Mouse (Mus musculus) adrenal gland, adult 2 months (tissue): Measurements from ENCODE around the gene Aldh1b1. TPM values are rescaled to one million over a fixed set of nuclear protein-coding genes. Genes with fewer than 3 reads are reported as not detected.

Experiments used
- DNase-seq: peaks from one replicate; pipeline ENCODE4 v3.0.0; 2021
- polyA plus RNA-seq: library from polyadenylated mRNA; depleted of rRNA; stranded (reverse); fragments of >200 nt; gene quantifications from 2 replicates; pipeline ENCODE4 v1.2.3, GENCODE M21; 2012
- total RNA-seq, 2 experiments: library from RNA; stranded (reverse); gene quantifications; 2 replicates each; pipeline ENCODE4 v1.2.3; 2021

Gene Aldh1b1
- total and polyA plus RNA-seq, 3 experiments: 27.3 to 31.8 (median 31.5) TPM

DNA sequence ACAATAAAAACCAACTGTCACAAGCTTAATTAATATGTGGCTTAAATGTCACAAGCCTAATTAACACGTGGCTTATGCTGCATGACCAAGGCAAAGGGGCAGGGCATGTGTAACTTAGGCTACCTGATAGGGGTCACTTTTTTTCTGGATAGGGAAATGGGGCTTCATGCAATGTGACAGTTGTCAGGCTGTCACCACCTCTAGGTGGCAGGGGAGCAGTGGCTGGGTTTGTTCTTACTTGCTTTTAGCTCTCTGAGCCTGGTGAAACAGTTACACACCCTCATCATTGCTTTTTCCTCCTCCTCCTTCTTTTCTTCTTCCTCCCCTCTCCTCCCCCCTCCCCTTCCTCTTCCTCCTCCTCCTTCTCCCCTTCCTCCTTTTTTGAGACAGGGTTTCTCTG is 15.2 kb upstream of the Aldh1b1 start:
- no peak for DNase-seq

DNA sequence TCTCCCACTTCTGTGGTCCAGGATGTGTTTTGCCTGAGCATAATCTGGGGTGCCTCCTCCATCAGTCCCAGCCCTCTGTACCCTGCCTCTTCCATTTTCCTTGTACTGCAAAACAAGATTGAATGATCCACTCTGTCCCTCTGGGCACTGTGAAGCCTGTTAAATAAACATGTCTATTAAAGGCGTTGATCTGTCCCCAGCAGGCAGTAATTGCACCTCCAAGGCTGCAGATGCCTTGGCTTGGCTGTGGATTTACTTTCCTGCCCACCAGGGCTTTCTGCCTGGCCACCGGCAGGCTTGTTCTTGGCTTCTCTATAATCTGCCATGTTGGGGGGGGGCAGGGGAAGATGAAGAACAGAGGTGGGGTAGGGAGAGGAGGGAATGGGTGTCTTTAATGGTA is 12.9 kb upstream of the Aldh1b1 start:
- no peak for DNase-seq

DNA sequence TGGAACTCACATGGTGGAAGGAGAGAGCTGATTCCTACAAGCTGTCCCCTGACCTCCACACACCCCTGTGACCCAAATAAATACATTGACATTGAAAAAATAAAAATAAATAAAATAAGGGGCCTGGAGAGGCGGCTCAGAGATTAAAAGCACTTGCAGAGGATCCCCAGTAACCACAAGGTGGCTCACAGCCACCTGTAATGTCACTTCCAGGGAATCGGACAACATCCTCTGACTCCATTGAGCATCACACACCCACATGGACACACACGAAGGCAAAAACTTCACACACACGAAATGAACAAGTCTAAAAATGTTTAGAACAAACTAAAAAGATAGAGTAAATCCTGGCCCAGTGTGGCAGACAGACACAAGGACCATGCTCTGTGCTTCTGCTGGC is 12.1 kb upstream of the Aldh1b1 start:
- DNase-seq: no peak

DNA sequence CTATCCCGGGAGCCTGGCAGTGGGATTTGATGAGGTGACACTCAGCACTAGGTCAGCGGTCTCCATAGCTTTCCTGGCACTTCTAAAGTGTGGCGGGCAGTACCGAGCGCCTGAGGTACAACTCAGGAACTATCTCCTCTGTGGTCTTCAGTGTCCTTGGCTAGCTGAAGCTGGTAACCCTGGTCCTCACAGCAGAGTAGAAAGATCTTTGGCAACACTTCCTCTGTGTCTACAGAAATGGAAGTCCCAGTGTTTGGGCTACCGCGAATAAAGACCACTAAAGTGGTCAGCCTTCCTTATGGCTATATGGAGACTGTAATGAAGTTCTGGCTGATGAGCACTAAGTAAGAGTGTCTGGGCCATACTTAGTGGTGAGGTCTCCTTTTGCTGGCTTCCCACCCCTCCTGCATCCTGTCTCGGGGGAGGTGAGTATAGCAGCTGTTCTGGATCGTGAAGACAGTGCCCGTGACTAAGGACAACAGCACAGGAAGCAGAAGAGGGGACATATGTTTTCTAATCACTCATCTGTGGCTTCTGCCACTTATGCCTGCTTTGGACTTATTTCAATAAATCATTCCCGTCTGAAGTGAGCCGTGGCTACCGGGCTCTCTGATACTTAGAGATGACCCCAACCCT is 10.3 kb upstream of the Aldh1b1 start:
- DNase-seq: no peak

DNA sequence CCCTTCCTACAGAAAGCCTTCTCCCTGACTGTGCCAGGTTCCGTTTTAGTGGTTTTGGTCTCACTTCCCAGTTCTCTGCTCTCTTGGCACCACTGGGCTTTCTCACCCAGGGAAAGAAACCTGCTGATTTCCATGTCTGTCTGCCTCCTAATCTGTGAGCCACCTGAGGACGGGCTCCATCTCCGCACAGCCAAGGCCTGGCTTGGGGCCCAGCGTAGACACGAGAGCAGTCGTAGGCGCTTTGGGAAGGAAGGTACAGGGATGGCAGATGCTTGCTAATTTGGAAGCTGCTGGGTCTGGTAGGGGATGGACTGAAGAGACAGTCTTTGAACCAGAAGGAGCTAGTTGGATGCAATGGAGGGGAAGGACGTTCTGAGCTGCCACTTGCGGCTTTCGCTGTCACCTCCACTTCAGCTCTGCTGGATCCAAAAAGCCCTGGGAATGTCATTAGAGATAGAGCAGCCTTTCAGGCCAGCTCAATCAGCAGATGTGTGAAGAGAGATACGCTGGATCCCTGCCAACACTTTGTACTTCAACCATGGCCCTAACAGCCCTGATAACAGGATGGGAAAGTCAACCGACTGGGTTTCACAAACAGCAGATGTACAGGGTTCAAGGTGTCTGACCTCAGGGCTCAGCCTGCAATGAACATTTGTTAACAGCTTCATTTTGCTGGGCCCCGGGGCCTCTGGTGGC is 9.4 kb upstream of the Aldh1b1 start:
- no peak for DNase-seq

DNA sequence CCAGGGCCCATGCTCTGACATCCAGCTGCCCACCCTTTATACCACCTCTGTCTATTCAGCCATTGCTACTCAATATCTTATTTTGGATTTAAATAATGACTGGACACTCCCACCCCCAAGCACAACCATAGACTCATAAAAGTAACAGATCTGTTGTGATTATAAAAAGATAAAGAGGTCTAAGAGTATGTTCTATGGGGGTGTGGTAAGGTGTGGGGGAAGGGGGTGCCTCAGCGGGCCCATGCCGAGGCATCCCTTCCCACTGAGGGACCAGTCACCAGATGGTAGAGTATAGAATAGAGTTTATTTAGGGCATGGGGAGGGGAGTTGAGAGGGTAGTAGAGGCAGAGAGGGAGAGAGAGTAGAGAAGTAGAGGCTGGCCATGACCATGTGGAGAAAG is 8.8 kb upstream of the Aldh1b1 start:
- DNase-seq: no peak

DNA sequence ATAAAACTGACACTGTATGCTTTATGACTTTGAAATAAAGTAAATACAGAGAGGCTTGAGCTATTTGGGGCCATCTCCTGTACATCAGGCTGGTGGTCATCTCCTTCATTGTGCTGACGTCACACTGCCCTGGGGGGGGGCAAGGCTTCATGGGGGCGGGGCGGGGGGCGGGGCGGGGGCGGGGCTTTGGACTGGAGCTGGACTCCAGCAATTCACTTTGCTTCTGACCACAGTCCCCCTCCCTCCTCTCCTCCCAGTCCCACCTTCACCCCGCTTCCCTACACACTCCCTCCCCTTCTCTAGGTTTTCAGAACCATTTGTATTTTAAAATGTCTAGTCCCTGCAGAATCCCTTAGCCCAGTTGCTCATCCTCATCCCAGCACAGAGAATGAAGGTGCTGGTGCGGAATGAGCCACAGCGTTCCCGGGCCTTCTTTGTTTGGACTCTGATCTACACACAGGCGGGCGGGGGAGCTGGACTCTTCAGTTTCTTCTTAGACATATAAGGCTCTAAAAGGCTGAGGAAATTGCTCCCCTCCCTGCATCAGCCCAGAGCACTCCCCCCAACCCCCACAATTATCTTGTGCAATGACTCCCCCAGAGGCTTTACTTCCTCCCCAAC is 3.5 kb upstream of the Aldh1b1 start:
- no peak for DNase-seq

DNA sequence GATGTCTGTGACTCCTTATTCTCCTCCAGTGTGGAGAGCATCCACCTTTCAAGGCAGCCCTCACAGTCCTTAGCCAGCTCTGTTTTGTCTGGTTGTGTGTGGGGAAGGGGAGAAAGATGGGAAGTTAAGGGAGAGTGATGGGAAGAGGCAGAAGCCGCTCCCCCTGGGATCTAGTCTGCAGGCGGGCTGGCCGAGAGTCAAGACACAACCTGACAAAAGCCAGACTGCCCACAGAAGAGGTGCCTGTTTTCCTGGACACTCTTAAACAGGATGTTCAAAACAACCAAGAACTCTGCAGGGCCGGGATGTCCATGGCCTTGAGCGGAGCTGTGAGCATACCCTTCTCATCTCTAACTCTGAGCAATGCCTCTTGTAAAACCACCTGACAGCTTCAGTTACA is 2.1 kb upstream of the Aldh1b1 start:
- DNase-seq: no peak

DNA sequence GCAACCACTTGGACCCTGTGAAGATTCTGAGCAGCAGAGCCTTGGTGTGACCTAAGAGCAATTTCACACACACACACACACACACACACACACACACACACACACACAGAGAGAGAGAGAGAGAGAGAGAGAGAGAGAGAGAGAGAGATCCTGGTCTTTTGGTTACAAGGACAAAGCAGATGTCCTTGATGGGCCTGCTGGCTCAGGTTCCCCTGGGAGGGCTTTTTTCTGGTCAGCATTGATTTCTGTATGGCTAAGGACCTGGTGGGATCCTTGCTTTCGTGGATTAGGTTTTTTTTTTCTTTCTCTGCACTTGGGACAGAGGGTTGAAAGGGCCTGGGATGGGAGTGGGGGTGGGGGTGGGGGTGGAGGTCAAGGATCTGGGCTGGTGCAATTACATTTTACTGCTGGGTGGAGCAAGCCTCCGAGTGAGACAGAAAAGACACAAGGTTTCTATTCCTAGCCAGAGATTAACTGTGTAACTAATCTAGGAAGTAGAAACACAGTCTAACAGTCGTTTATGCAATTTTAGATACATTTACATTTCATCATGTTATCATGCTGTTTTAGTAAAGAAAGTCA is 1.2 kb downstream of the Aldh1b1 start:
- DNase-seq: peak; percentile 49

DNA sequence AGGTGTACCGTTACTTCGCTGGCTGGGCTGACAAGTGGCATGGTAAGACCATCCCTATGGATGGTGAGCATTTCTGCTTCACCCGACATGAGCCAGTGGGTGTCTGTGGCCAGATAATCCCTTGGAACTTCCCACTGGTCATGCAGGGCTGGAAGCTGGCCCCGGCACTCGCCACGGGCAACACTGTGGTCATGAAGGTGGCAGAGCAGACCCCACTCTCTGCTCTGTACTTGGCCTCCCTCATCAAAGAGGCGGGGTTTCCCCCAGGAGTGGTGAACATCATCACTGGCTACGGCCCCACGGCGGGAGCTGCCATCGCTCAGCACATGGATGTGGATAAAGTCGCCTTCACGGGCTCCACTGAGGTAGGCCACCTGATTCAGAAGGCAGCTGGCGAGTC is 4.1 kb downstream of the Aldh1b1 start:
- no peak for DNase-seq

DNA sequence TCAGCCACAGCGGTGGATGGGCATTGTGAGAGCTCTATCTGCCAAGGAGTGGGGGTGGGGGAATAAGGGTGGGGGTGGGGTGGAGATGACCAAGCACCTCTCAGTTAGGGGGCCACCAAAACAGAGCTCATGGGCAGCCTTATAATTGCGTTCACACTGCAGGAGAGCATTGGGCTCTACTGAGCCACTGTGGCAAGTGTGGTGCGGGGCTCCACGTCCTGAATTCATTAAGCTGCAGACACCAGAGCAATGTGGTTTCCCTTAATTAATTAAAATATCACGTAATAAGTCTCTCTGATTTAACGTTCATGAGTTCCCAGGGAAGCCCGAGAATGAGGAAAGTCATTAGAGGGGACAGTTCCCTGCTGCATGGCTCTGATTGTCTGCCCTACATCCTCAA is 9.2 kb downstream of the Aldh1b1 start:
- DNase-seq: no peak

DNA sequence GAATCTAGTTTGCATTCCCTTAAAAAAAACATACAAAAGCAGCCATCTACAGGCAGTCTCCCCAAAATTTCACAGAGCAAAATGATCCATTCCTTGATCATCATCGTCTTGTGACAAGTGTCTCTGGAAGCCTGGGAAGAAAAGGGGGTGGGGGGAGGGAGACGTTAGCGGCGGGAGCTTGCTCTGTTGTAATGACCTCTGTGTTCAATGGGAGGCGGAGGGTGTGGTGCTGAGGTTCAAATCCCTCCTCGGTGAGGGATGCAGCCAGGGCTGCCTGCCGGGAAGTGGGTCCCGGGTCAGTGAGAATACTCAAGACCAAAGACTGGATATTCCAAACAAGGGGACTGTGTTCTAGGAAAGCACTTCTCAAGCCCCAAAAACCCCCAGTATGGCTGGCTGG is 12.4 kb downstream of the Aldh1b1 start:
- DNase-seq: no peak

DNA sequence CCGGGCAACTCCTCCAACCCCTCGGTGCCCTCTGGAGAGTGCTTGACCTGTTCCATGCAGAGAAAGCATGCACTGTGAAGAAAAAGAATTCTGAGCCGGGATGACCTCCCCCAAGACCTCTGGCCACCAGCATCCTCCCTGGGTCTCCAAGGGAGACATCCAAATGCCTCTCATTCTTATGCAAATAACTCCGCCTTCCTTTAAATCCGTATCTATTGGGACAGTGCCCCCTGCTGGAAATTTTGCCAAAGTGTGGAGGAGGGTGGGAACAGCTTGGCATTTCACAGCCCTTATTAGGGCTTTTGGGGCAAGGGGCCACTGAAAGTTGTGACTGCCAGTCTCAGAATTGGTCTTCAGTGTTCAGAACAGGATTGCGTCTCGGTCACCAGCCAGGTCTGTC is 16.7 kb downstream of the Aldh1b1 start:
- peak; percentile 51 for DNase-seq

DNA sequence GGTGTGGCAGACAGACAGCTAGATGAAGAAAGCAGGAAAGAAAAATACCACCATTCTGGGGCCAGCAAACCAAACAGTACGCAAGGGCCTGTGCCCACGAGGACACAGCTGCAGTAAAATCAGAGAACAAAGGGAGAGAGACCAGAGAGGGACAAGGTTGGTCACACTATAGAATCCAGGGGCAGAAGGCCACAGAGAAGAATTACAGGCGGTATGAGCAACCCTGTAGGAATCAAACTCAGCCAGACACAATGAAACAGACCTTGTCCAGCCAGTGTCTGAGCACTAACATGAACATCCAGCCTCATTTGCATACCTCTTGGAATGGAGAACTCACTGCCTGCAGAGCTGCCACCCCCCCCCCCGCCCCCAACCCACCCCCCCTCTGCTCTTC is 20.0 kb downstream of the Aldh1b1 start:
- no peak for DNase-seq

DNA sequence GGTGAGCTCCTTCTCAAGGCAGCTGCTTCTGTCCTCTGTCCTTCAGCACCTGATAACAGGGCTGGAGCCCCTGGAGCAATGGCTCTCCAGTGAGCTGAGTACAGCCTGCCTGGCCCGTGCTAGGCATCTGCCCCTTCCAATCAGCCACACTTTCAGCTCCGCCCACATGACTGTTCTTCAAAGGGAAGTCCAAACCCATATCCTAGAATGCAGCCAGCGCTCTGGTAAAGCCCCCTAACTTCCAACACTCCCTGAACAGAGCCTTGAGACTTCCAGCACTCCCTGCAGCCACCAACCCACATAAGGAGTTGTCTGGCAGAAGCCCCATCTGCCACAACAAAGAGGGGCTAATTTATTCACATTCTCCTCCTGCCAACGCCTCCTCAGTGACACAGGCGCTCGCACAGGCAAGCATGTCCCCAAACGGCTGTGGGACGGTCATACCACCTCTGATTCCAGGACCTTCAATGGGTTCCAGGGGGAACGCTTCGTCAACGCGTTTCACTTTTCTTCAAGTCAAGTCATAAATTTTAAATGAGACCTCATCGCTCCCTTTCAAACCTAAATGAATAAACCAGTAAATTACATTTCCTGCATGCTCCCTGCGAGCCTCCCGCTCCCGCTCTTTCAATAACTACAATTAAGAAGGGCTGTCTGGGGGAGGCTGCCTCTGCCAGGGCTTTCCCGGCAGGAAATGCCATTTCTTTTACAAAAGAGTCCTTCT is 20.5 kb downstream of the Aldh1b1 start:
- DNase-seq: peak; percentile 39

DNA sequence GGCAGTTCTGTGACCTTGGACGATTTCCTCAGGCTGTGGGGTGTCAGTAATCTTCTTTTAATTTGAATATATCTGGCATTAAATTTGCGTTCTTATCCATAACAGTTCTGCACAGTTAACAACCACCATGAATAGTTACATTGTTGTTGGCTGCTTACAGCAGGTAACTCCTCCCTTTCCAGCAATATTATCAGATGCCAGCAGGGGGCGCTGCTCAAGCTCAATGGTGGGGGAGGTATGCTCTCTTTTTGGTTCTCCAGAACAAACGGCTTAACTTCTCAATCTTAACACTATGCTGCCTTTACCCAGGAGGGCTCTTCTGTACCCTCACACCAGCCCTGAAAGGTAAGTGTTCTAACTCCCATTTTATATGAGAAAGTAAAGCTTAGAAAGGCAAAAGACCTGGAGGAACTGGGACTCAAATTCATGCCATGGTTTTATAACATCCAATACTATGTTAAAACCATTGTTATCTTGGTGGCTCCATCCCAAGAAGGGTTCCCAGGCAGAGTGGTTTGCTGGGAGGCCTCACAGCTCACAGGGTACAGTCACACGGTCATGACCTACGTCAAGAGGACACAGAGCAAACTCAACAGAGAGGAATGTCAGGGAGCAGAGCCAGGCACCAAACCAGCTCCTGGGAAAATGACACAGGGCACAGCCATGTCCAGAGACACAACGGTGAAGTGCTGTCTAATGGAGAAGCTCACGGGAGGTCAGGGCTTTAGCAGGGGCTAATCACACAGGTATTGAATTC is 21.4 kb downstream of the Aldh1b1 start:
- DNase-seq: peak; percentile 83

DNA sequence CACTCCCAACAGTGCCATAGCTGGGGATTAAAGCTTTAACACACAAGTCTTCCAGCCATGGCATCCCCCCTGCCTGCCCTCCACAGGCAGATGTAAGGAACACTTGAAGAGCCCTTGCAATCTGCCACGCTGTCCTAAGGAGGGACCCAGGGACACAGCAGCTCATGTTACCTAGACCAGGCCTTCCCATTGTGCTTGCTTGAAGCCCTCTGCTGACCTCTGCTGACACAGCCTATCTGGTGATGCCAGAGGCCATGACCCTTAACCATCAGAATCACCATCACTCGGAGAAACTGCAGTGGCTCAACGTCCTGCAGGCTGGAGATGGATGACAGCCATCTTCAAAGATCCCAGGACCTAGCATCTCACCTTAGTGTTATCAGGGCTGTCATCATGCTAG is 23.2 kb downstream of the Aldh1b1 start:
- no peak for DNase-seq

DNA sequence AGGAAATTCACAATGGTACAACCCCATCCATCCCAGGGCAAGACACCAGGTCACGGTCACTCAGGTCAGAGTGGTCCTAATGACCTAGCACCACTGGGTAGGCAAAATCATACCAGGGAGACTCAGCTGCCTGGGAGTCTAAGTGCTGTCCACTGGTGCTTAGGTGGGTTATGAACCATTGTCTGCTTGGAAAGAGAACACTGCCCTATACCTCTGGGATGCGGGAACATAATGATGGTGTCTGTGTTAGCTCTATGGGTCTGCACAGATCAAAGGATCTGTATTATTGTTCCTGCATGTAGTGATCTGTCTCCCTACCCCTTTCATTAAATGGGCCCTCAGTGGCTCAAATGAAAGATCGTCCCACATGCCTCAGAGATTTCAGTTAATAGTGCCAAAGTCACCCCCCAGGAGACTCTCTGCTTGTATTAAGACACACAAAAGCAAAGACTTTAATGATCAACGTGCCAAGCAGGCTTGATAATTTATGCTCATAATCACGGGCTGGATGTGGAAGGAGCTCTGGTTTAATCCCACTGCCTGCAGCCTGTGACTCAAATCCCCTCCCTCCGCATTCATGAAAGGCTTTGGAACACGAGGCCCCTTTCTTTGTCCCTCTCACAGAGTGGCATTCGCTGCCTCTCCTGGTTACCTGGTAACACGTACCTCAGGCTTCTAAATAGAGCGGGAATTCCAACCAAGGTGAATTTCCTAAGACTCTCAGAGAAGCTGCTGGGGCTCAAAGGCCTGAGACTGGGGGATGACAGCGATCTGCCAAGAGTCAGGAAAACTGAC is 24.2 kb downstream of the Aldh1b1 start:
- no peak for DNase-seq

DNA sequence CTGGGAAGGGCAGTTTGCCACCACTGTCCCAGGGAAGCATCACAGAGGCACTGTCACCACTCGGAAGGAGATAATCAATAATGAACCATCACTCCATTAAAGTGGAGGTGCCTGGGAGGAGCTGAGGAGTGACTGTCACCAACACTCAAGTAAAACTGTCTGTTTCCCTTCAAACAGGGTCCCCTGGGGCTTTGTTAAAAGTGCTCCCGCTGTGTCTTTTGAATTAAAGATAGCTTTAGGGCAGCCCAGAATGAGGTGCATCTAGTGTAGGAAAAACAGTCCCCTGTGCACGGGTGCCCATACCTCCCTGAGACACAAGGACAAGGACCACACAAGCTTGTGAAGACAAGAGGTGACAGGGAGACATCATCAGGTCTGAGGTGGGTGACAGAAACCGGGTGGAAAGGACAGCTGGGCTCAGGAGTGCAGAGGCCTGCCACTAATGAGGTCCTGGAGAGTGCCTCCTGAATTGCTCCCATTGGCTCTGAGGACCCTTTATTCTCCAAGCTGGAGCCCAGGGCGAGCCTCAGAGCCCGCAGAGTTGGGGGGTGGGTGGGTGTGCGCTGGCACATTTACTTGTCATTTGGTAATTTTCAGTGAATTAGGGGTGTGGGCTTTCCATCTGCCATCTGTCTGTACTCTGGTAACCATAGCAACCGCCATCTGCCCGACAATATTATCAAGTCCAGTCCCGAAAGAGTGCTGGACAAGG is 25.4 kb downstream of the Aldh1b1 start:
- DNase-seq: no peak
